Mouse (Mus musculus) lung, postnatal 4 days (tissue): ENCODE results near the gene Camkk2.
A peak's percentile ranks its signal among the peaks of the same experiment; 100 is the strongest.

ENCODE experiments used
- DNase-seq, 2 experiments: peaks; one replicate each; pipeline ENCODE4 v3.0.0; 2021

Gene Camkk2

DNA sequence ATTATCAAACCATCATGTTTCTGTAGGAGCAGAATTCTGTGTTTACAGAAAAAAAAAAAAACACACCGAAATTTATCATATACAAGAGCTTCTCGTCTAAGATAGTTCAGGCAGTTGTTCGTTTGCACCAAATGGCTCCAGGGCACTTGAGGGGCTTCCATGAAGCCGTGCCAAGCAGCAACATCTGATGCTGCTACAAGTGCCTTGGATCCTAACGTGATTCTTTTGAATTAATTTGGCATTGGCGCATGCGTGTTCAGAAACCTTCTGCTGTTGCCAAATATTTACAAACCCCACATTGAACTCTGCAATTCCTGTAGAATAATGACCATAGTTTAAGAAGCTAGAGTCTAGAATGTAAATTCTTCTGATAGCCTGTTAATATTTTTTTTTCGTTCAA, 83.7 kb downstream of the Camkk2 start:
- DNase-seq = no peak

DNA sequence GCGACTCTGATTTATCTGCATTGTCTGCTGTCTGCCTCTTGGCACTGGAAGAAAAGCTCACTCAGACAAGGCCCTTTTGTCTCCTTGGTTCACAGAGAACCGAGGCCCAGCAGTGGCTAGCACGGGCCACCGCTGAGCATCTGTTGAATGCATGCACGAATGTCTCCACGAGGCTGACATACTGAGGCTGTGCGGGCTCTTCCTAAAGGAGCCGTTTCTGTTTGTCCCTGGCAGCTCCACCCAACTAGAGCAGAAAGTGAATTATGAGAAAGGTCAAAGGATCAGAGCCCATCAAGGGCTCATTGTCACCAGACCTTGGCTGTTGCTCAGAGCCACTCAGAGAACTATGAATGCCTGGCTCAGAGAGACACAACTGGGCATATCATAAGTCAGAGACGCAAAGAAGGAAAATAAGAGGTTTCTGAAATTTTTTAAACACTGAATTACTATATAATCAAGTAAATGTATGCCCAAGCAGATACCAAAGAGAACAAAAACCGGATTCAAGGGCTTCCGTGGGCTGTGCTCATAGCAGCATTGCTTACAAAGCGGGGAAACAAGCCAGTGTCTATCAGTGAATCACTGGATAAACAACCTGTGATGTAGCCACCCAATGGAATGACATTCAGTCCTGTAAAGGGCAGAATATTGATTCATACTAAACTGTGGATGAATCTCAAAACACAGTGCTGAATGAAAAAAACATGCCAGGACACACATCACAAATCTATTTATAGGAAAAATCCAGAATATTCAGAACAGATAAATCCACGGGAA, 85.6 kb downstream of the Camkk2 start:
- peak in 1 of 2 experiments; percentile 27 for DNase-seq

DNA sequence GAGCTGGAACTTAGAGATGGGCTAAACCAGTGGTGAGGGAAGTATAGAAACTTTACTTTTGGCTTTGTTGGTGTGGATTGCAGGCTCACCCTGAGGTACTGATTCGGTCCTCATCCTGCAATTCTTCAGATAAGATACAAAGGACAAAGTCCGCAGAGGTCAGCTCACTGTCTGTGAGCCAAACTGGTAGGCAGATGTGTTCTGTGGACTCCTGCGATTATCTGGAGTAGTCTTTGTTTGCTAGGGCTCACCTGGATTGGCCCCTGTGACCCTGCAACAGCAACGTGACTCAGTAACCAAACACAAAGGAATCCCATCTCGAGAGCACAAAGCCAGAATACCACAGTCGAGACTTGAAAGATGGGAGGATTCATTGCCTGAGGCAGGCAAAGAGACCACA, 88.7 kb downstream of the Camkk2 start:
- no peak for DNase-seq

DNA sequence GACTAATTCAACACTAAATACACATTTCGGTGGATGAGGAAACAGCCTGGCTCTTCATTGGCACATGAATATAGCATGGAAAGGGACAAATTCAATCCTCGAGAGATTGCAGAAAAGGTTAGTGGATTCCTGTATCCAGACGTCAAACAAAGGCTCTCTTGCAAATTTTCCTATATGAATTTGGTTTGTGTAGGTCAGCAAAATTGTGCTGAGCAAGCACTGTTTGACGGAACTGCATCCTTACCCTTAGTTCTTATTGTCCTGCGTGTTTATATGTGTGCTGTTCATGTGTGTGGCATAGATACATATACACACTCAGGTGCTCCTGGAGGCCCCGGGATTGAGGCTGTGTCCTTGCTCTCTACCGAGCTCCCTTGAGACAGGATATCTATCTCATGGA, 90.1 kb downstream of the Camkk2 start:
- DNase-seq = no peak

DNA sequence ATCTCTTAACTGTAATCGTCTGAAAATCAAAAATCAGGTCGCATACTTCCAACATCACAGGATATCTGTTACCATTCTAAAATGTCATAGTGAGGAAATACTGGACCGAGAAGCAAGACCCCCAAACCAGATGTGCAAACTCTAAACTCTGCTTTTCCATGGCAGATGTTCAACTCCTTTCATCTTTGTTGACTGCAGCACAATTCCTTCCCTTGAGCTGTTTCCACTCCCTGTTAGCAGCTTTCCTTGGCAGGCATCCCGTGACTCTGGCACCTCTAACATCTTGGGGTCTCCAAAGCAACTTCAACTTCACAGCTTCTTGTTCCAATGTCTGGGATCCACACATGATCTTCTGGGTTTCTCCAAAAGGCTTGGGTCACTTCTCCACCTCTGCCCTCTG, 91.8 kb downstream of the Camkk2 start:
- peak in 1 of 2 experiments; percentile 30 for DNase-seq

DNA sequence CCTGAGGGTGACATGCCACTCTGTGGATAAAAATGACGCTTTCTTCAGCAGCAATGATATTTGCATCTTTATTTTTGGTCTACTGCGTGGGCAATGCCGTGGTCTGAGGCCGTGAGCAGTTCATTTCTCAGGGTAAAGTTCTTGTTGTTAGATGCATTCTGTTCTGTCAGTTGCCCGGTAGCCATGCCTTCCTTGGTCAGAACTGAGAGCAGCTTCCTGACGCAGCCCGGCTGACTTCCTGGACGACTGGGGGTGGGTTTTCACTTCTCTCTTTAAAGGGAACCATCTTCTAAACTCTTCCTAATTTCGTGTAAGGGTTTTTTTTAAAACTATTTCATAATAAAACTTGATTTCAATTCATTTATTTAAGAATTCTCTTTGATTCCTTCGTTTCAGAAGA, 95.3 kb downstream of the Camkk2 start:
- DNase-seq = no peak

DNA sequence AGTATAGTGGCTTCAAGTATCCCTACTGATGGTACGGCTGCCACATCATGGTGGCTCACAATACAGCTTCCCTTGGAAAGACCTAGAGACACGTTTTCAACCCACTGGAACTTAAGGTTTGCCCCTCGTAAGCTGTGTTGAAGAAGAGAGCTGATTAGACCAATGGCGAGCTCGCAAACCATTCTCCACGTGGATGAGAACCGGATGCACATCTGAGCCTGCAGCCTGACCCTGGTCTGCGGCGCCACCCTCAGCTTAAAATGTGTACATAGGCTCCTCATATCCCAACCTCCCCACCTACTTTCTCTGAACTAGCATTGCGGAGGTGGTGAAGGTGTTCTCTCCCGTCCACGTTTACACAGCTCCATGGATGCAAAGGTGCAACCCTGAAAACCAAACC, 97.9 kb downstream of the Camkk2 start:
- no peak for DNase-seq
